14 mouse cellular contexts compared by ENCODE assay signal in the genomic region with DNA sequence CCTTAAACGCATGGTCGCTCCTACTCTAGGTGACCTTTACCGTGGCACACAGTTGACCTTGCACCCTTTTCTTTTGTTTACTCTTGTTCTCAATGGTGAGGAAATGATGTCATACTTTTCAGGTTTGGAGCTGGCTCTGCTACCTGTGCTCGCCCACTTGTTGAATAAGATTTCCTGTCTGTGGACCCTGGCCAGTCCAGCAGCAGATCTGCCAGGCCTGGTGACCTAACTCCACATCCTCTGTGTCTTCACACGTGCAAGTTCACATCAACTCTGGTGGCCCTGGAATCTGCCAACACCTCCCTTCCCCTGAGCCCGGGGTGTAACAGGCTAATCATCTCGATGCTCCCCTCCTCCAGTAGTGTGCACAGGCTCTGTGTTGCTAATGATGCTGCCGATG.
A peak's percentile ranks its signal among the peaks of the same experiment; 100 is the strongest.
DNase-seq lines count a peak whose midpoint lies in the region; ATAC-seq and TF ChIP-seq lines count a peak whose summit lies in the region.
"Had no signal": no experiment of that assay in that cellular context is flagged by ENCODE, and none has a peak within 500 bp of the region (broad histone marks: within the 10 kb centered on the region; RNA-seq: fewer than 3 reads in every experiment).

No protein-coding gene starts in this region.

- H3K36me3 ChIP-seq in hindbrain, embryonic 14.5 days (replicated peaks; ENCODE audit: control insufficient read depth, insufficient read depth), result no peaks in the 10 kb centered on the region
- H3K36me3 ChIP-seq in hindbrain, embryonic 11.5 days (ENCODE audit: control insufficient read depth, insufficient read depth, low read length), result no peaks in the 10 kb centered on the region
- no peaks in the 10 kb centered on the region for H3K36me3 ChIP-seq in spleen, adult 2 months (ENCODE audit: control insufficient read depth, insufficient read depth, low read length)
- no peaks in the 10 kb centered on the region for H3K36me3 ChIP-seq in liver, embryonic 15.5 days (replicated peaks)
- H3K36me3 ChIP-seq: G1E had no signal

- TF ChIP-seq CTCF in spleen, adult 2 months (IDR thresholded peaks at IDR 0.05; ENCODE audit: extremely low read depth, insufficient read depth, insufficient read length, insufficient replicate concordance), result no peak

- TF ChIP-seq POLR2A in spleen, adult 2 months (IDR thresholded peaks at IDR 0.05; ENCODE audit: low read depth, low read length), result no peak

- H3K27ac ChIP-seq in hindbrain, embryonic 14.5 days, result no peak overlapping the region
- H3K27ac ChIP-seq in hindbrain, embryonic 11.5 days (ENCODE audit: low read depth, low read length), result no peak overlapping the region
- H3K27ac ChIP-seq in spleen, adult 2 months (ENCODE audit: insufficient read depth, low read length), result peak overlapping the region; percentile 12
- H3K27ac ChIP-seq in liver, embryonic 15.5 days (replicated peaks), result no peak overlapping the region

- no peaks in the 10 kb centered on the region for H3K27me3 ChIP-seq in hindbrain, embryonic 14.5 days (ENCODE audit: control insufficient read depth, insufficient read depth, low read length)
- no peaks in the 10 kb centered on the region for H3K27me3 ChIP-seq in hindbrain, embryonic 11.5 days (ENCODE audit: control insufficient read depth, insufficient read depth, low read length)
- no peaks in the 10 kb centered on the region for H3K27me3 ChIP-seq in spleen, adult 2 months (ENCODE audit: control insufficient read depth, insufficient read depth, low read length)
- H3K27me3 ChIP-seq in liver, embryonic 15.5 days, result no peaks in the 10 kb centered on the region

- H3K4me2 ChIP-seq in hindbrain, embryonic 14.5 days (replicated peaks), result no peak overlapping the region
- H3K4me2 ChIP-seq in hindbrain, embryonic 11.5 days (replicated peaks; ENCODE audit: low read depth, low read length), result no peak overlapping the region
- H3K4me2 ChIP-seq in liver, embryonic 15.5 days, result no peak overlapping the region; the same call in 1 of the 2 replicates

- no peaks in the 10 kb centered on the region for H3K9me3 ChIP-seq in hindbrain, embryonic 14.5 days (ENCODE audit: control insufficient read depth, low read length)
- H3K9me3 ChIP-seq in hindbrain, embryonic 11.5 days (ENCODE audit: control insufficient read depth, low read length), result no peaks in the 10 kb centered on the region
- no peaks in the 10 kb centered on the region for H3K9me3 ChIP-seq in liver, embryonic 15.5 days (replicated peaks)
- H3K9me3 ChIP-seq: G1E had no signal

- ATAC-seq in hindbrain, embryonic 14.5 days (ENCODE audit: low FRiP score), result 0 out of 2 replicates have a peak, but pooled peaks have one; percentile 11
- ATAC-seq in hindbrain, embryonic 11.5 days (ENCODE audit: low FRiP score), result no peak
- peak; percentile 51; the same call in 1 of the 2 replicates for ATAC-seq in liver, embryonic 15.5 days (ENCODE audit: insufficient read depth)

- 84% methylated on average over 8 of the region's 8 CpGs for WGBS in hindbrain, embryonic 14.5 days
- WGBS in hindbrain, embryonic 11.5 days, result 76% methylated on average over 8 of the region's 8 CpGs
- 38% methylated on average over 8 of the region's 8 CpGs for WGBS in spleen, adult 2 months
- WGBS in liver, embryonic 15.5 days (ENCODE audit: insufficient replicate concordance), result 43% methylated on average over 8 of the region's 8 CpGs

- no peaks in the 10 kb centered on the region for H3K4me1 ChIP-seq in hindbrain, embryonic 14.5 days (replicated peaks; ENCODE audit: control insufficient read depth, insufficient read depth, low read length)
- H3K4me1 ChIP-seq in hindbrain, embryonic 11.5 days (replicated peaks; ENCODE audit: control insufficient read depth, insufficient read depth, low read length), result no peaks in the 10 kb centered on the region
- peaks cover 8% of the 10 kb centered on the region; the same call in 1 of the 2 replicates for H3K4me1 ChIP-seq in spleen, adult 2 months (ENCODE audit: control insufficient read depth, insufficient read depth, insufficient read length)
- peaks cover 7% of the 10 kb centered on the region for H3K4me1 ChIP-seq in liver, embryonic 15.5 days (replicated peaks)

- H3K9ac ChIP-seq in hindbrain, embryonic 14.5 days, result no peak overlapping the region
- no peak overlapping the region for H3K9ac ChIP-seq in hindbrain, embryonic 11.5 days (ENCODE audit: low read depth, low read length)
- no peak overlapping the region for H3K9ac ChIP-seq in liver, embryonic 15.5 days

- DNase-seq in hindbrain, embryonic 14.5 days (ENCODE audit: low spot score), result no peak
- DNase-seq in hindbrain, embryonic 11.5 days (ENCODE audit: low spot score), result no peak
- DNase-seq in spleen, adult 2 months (ENCODE audit: low read depth in 1 of 2, low spot score in 2 of 2), result no peak
- no peak for DNase-seq in spleen, postnatal 14 days (ENCODE audit: low spot score in 2 of 2)
- DNase-seq in cerebellum, postnatal 4 days (ENCODE audit: low spot score in 2 of 2), result no peak
- DNase-seq in urinary bladder, adult 18-20 months (ENCODE audit: low spot score in 2 of 2), result no peak
- DNase-seq in frontal cortex, adult 2 months (ENCODE audit: extremely low spot score in 1 of 2, low spot score in 1 of 2), result no peak
- DNase-seq: adrenal gland, postnatal 10 days; cerebellum, adult 2 months; gastrocnemius, postnatal 25 days; kidney, postnatal 25 days; right cerebral cortex, postnatal 14 days had no signal

- no peak overlapping the region for H3K4me3 ChIP-seq in hindbrain, embryonic 14.5 days (replicated peaks; ENCODE audit: low read length)
- no peak overlapping the region for H3K4me3 ChIP-seq in hindbrain, embryonic 11.5 days (ENCODE audit: low read depth, low read length)
- no peak overlapping the region for H3K4me3 ChIP-seq in spleen, adult 2 months (ENCODE audit: extremely low read depth, insufficient read depth, insufficient read length)
- H3K4me3 ChIP-seq in liver, embryonic 15.5 days (replicated peaks), result no peak overlapping the region
